Mouse (Mus musculus): ENCODE data around the gene Sardh. TPM values are rescaled to one million over a fixed set of nuclear protein-coding genes. Genes with fewer than 3 reads are reported as not detected.

Sardh gene
- polyA plus RNA-seq, 1 experiment from 2014 or later = 145 TPM

DNA sequence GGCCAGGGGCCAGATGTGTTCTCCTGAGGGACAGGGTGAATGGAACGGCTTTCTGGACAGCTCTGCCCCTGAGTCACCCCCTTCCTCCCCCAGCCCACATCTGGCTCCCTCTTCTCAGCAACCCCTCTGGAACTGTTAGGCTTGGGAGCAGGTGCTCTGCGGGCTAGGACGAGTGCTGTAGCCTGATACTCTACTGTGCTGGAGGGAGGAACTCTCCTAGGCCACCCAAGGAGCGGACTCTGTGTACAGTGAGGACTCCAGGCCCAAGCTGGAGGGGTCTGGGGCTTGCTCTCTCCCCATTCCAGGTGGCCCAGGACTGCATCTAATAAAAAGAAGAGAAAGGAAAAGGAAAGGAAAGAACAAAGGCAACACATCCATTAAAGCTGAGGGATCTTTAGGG, 58.1 kb downstream of the Sardh start:
- Histone ChIP-seq H3K27ac (ENCODE audit: low read depth) (no peak overlapping the region), H3K27me3 (ENCODE audit: insufficient read depth, low read length) (no peaks in the 10 kb centered on the region), H3K4me3 (ENCODE audit: low read depth, low read length) (no peak overlapping the region), H3K36me3 (replicated peaks; ENCODE audit: insufficient read depth, low read length) (peaks cover 7% of the 10 kb centered on the region; the same call in 1 of the 2 replicates), H3K4me2 (ENCODE audit: low read depth, low read length) (no peak overlapping the region), H3K4me1 (ENCODE audit: insufficient read depth) (no peaks in the 10 kb centered on the region), H3K9me3 (ENCODE audit: low read length) (no peaks in the 10 kb centered on the region), H3K9ac (replicated peaks) (no peak overlapping the region)
- no peak for TF ChIP-seq EP300 (IDR thresholded peaks at IDR 0.05; ENCODE audit: low read depth)
- TF ChIP-seq CTCF (IDR thresholded peaks at IDR 0.05; ENCODE audit: low read depth) = no peak
- ATAC-seq (no peak), DNase-seq (no peak)
- 70% methylated on average over 4 of the region's 4 CpGs for WGBS (ENCODE audit: insufficient replicate concordance)

DNA sequence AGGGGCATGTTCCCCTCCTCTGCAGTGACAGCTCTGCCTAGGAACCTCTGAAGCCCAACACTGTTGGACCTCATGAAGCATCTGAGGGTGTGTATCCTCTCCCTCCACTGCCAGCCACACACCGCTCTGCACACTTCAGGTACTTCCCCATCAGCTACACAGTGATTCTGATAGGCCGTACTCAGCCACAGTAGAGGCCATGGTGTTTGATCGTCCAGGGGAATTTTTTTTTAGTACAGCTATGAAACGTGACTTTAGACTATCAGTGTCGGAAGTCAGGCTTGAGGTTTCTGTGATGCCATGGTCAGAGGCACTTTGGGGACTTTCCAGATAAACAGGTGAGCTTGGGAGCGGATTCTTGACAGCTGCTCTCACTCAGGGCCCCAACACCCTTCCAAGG, 60.6 kb downstream of the Sardh start:
- 0 out of 2 replicates have a peak, but pooled peaks have one; percentile 15 for ATAC-seq
- Histone ChIP-seq H3K9me3 (ENCODE audit: low read length) (no peaks in the 10 kb centered on the region), H3K9ac (replicated peaks) (no peak overlapping the region), H3K4me1 (ENCODE audit: insufficient read depth) (no peaks in the 10 kb centered on the region), H3K27me3 (ENCODE audit: insufficient read depth, low read length) (no peaks in the 10 kb centered on the region), H3K4me3 (ENCODE audit: low read depth, low read length) (no peak overlapping the region), H3K36me3 (replicated peaks; ENCODE audit: insufficient read depth, low read length) (peaks cover 4% of the 10 kb centered on the region; the same call in 1 of the 2 replicates), H3K27ac (ENCODE audit: low read depth) (no peak overlapping the region), H3K4me2 (ENCODE audit: low read depth, low read length) (no peak overlapping the region)
- 68% methylated on average over 6 of the region's 6 CpGs for WGBS (ENCODE audit: insufficient replicate concordance)
- TF ChIP-seq CTCF (IDR thresholded peaks at IDR 0.05; ENCODE audit: low read depth) = no peak
- TF ChIP-seq EP300 (IDR thresholded peaks at IDR 0.05; ENCODE audit: low read depth) = no peak
- no peak for DNase-seq

DNA sequence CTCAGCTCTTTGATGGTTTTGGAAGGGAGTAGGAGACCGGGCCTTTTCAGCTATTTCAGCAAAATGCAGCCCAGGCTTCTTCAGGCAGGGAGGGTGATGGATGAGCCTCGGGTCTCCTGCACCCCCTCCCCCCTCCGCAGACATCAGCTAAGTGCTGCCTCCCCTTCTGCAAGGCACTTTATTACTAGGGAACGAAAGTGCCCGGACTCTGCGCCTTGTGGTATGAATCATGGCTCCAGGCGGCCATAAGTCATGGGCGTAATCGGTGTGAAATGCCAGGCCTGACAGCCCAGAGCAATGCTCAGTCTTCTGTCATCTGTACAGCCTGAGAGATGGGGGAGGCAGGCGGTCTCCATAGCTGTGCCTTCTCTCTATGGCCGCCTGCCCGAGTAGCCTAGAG, 64.4 kb downstream of the Sardh start:
- H3K27ac ChIP-seq (ENCODE audit: low read depth) = no peak overlapping the region
- no peak for ATAC-seq
- no peaks in the 10 kb centered on the region for H3K9me3 ChIP-seq (ENCODE audit: low read length)
- TF ChIP-seq CTCF (IDR thresholded peaks at IDR 0.05; ENCODE audit: low read depth) (no peak), EP300 (IDR thresholded peaks at IDR 0.05; ENCODE audit: low read depth) (no peak)
- 0 out of 2 replicates have a peak, but pooled peaks cover 4% of the 10 kb centered on the region for H3K36me3 ChIP-seq (replicated peaks; ENCODE audit: insufficient read depth, low read length)
- H3K27me3 ChIP-seq (ENCODE audit: insufficient read depth, low read length) = no peaks in the 10 kb centered on the region
- 64% methylated on average over 12 of the region's 12 CpGs for WGBS (ENCODE audit: insufficient replicate concordance)
- no peak overlapping the region for H3K4me2 ChIP-seq (ENCODE audit: low read depth, low read length)
- no peaks in the 10 kb centered on the region for H3K4me1 ChIP-seq (ENCODE audit: insufficient read depth)
- no peak overlapping the region for H3K9ac ChIP-seq (replicated peaks)
- H3K4me3 ChIP-seq (ENCODE audit: low read depth, low read length) = no peak overlapping the region
- no peak for DNase-seq

DNA sequence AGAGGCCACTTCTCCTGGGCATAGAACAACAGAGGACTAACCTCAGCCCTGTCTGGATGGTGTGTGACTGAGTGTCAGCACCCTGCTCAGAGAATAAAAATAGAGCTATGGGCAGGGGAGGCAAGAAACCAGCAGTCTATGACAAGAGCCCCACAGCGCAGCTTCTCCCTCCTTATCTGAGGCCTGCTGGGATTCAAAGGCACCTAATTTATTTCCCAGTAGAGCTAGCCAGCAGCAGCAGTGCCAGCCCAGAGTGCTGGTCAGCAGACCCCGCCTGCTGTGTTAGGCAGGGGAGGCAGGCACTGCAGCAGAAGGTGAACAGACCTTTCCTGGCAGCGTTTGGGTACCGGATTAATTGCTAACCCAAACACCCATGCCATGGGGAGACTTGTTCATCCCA, 66.2 kb downstream of the Sardh start:
- DNase-seq (no peak), ATAC-seq (no peak)
- H3K36me3 ChIP-seq (replicated peaks; ENCODE audit: insufficient read depth, low read length) = no peaks in the 10 kb centered on the region
- no peaks in the 10 kb centered on the region for H3K27me3 ChIP-seq (ENCODE audit: insufficient read depth, low read length)
- no peaks in the 10 kb centered on the region for H3K4me1 ChIP-seq (ENCODE audit: insufficient read depth)
- H3K4me3 ChIP-seq (ENCODE audit: low read depth, low read length) = no peak overlapping the region
- H3K4me2 ChIP-seq (ENCODE audit: low read depth, low read length) = no peak overlapping the region
- TF ChIP-seq EP300 (IDR thresholded peaks at IDR 0.05; ENCODE audit: low read depth) (no peak), CTCF (IDR thresholded peaks at IDR 0.05; ENCODE audit: low read depth) (no peak)
- H3K9me3 ChIP-seq (ENCODE audit: low read length) = no peaks in the 10 kb centered on the region
- H3K27ac ChIP-seq (ENCODE audit: low read depth) = no peak overlapping the region
- whole genome bisulfite sequencing (ENCODE audit: insufficient replicate concordance) = 65% methylated on average over 4 of the region's 4 CpGs
- H3K9ac ChIP-seq (replicated peaks) = no peak overlapping the region

GRCm38 (mm10) chr2:27179101-27179500, 69.0 kb downstream of the Sardh start:
- Histone ChIP-seq H3K4me1 (ENCODE audit: insufficient read depth) (no peaks in the 10 kb centered on the region), H3K9me3 (ENCODE audit: low read length) (no peaks in the 10 kb centered on the region), H3K27me3 (ENCODE audit: insufficient read depth, low read length) (no peaks in the 10 kb centered on the region), H3K27ac (ENCODE audit: low read depth) (no peak overlapping the region), H3K9ac (replicated peaks) (no peak overlapping the region), H3K4me3 (ENCODE audit: low read depth, low read length) (no peak overlapping the region), H3K4me2 (ENCODE audit: low read depth, low read length) (no peak overlapping the region), H3K36me3 (replicated peaks; ENCODE audit: insufficient read depth, low read length) (no peaks in the 10 kb centered on the region)
- ATAC-seq (no peak), DNase-seq (no peak)
- TF ChIP-seq CTCF (IDR thresholded peaks at IDR 0.05; ENCODE audit: low read depth) = no peak
- no peak for TF ChIP-seq EP300 (IDR thresholded peaks at IDR 0.05; ENCODE audit: low read depth)
- 74% methylated on average over 8 of the region's 8 CpGs for WGBS (ENCODE audit: insufficient replicate concordance)

DNA sequence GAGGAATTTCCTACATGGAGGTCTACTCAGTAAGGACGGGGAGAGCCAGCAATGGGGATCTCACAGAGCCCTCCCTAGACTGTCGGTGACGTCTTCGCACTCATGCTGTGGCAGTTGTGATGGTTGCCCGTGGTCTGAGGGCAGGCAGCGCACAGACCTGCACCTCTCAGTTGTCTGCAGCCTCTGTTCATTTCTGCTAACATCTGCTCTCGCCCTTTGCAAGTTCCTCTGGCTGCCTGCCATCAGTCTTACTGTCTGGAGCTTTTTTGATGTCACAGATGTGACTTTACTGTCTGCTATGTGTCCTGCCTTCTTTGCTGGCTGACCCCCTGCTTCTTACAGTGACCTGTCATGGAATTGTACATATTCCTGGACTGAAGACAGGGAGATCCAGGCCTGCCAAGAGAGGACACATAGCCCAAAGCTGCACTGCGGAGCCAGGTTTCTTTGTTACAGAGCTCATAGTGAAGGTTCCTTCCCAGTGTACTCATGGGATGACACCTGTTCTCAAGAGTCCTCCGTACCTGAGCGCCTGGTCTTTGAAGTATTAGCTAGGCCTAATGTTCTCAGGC, 72.4 kb downstream of the Sardh start:
- H3K27me3 ChIP-seq (ENCODE audit: insufficient read depth, low read length) = no peaks in the 10 kb centered on the region
- no peak overlapping the region for H3K4me2 ChIP-seq (ENCODE audit: low read depth, low read length)
- no peak for ATAC-seq
- no peak for TF ChIP-seq EP300 (IDR thresholded peaks at IDR 0.05; ENCODE audit: low read depth)
- no peak for TF ChIP-seq CTCF (IDR thresholded peaks at IDR 0.05; ENCODE audit: low read depth)
- DNase-seq = no peak
- H3K36me3 ChIP-seq (replicated peaks; ENCODE audit: insufficient read depth, low read length) = no peaks in the 10 kb centered on the region
- no peaks in the 10 kb centered on the region for H3K9me3 ChIP-seq (ENCODE audit: low read length)
- H3K4me1 ChIP-seq (ENCODE audit: insufficient read depth) = no peaks in the 10 kb centered on the region
- H3K9ac ChIP-seq (replicated peaks) = no peak overlapping the region
- H3K27ac ChIP-seq (ENCODE audit: low read depth) = no peak overlapping the region
- H3K4me3 ChIP-seq (ENCODE audit: low read depth, low read length) = no peak overlapping the region
- WGBS (ENCODE audit: insufficient replicate concordance) = 66% methylated on average over 10 of the region's 10 CpGs

Measured in liver, postnatal 0 days (tissue).